Mouse (Mus musculus) ES-E14 (cell line): ENCODE results near the gene Nsa2.

Experiments used
- CHD2 ChIP-seq: IDR thresholded peaks from 2 replicates; pipeline ENCODE4 v1.6.1; 2014; ENCODE audit warnings: mild to moderate bottlenecking, low read depth, low read length, inconsistent platforms
- HCFC1 ChIP-seq: IDR thresholded peaks from 2 replicates; pipeline ENCODE4 v1.6.1; 2012; ENCODE audit warnings: low read length, inconsistent platforms, borderline replicate concordance; ENCODE audit not compliant: insufficient read depth
- MAFK ChIP-seq: IDR thresholded peaks from 2 replicates; pipeline ENCODE4 v1.6.1; 2014; ENCODE audit warnings: mild to moderate bottlenecking, low read depth, low read length, inconsistent platforms; ENCODE audit not compliant: insufficient read depth
- ZC3H11A ChIP-seq: IDR thresholded peaks from 2 replicates; pipeline ENCODE4 v1.6.1; 2012; ENCODE audit warnings: low read depth, mild to moderate bottlenecking, inconsistent platforms, low read length, borderline replicate concordance
- ZNF384 ChIP-seq: IDR thresholded peaks from 2 replicates; pipeline ENCODE4 v1.6.1; 2012; ENCODE audit warnings: low read depth, low read length, inconsistent platforms

DNA sequence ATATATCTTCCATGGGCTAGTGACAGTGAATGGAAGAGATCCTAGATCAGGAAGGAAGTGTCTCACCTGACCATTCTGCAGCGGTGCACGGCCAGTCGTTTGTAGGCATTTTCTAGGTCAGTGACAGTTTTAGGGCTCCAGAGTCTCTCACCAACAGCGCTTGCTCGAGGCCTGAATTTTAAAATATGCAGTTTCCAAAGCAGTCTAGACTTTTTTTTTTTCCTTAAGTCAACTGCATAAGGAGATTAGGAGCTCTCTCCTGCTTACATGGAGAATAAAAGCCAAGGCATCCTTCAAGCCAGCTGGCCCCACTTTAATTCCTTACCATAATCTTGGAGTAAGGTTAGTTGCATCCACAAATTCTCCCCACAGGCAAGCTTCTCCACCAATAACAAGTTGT, 39.0 kb upstream of the Nsa2 start:
- TF ChIP-seq CHD2, result no peak
- no peak for TF ChIP-seq ZC3H11A
- no peak for TF ChIP-seq ZNF384
- no peak for TF ChIP-seq MAFK
- TF ChIP-seq HCFC1, result no peak
